Mouse (Mus musculus) thymus, postnatal 14 days (tissue): ENCODE measurements at regions not wholly inside any gene's neighbourhood (a gene's known extent, or its start where the extent isn't known, plus 50 kb on each side); places are given as distances from the start of the nearest gene placed in this dataset.
"Not testable (repeated sequence)": the region's sequence is repeated elsewhere in the genome, so short reads cannot be mapped to it uniquely, and the experiment has no call there.

Source experiments
- DNase-seq: peaks from one replicate; pipeline ENCODE4 v3.0.0; 2021

GRCm38 (mm10) chr6:31135580-31135979 lies 176.7 kb upstream of the Klf14 start:
- no peak for DNase-seq

GRCm38 (mm10) chr6:31136895-31137294 lies 178.0 kb upstream of the Klf14 start:
- DNase-seq, result peak; percentile 43

- DNase-seq, result no peak
Observed at GRCm38 (mm10) chr6:31137351-31137750, 178.5 kb upstream of the Klf14 start.

GRCm38 (mm10) chr6:31140000-31140399 lies 181.1 kb upstream of the Klf14 start:
- no peak for DNase-seq

- DNase-seq, result no peak
Observed at GRCm38 (mm10) chr6:31140593-31140992, 181.7 kb upstream of the Klf14 start.

- no peak for DNase-seq
Observed at GRCm38 (mm10) chr6:31141486-31141885, 182.6 kb upstream of the Klf14 start.

GRCm38 (mm10) chr6:31142479-31143007 lies 183.7 kb upstream of the Klf14 start:
- DNase-seq, result not testable (repeated sequence)

GRCm38 (mm10) chr6:31145687-31146086 lies 186.8 kb upstream of the Klf14 start:
- DNase-seq, result no peak

- DNase-seq, result no peak
Observed at GRCm38 (mm10) chr6:31146779-31147178, 187.9 kb upstream of the Klf14 start.

GRCm38 (mm10) chr6:31147682-31148081 lies 188.8 kb upstream of the Klf14 start:
- DNase-seq, result no peak

GRCm38 (mm10) chr6:31148311-31148856 lies 189.5 kb upstream of the Klf14 start:
- no peak for DNase-seq

GRCm38 (mm10) chr6:31149164-31149563 lies 190.3 kb upstream of the Klf14 start:
- no peak for DNase-seq

- DNase-seq, result no peak
Observed at GRCm38 (mm10) chr6:31150416-31150815, 191.5 kb upstream of the Klf14 start.

GRCm38 (mm10) chr6:31155857-31156256 lies 197.0 kb upstream of the Klf14 start:
- peak; percentile 57 for DNase-seq

GRCm38 (mm10) chr6:31156999-31157398 lies 198.1 kb upstream of the Klf14 start:
- no peak for DNase-seq

- no peak for DNase-seq
Observed at GRCm38 (mm10) chr6:31157429-31157828, 198.6 kb upstream of the Klf14 start.

GRCm38 (mm10) chr6:31158648-31159047 lies 199.8 kb upstream of the Klf14 start:
- no peak for DNase-seq

- peak; percentile 33 for DNase-seq
Observed at GRCm38 (mm10) chr6:31159240-31159639, 200.4 kb upstream of the Klf14 start.

- no peak for DNase-seq
Observed at GRCm38 (mm10) chr6:31159935-31160670, 201.2 kb upstream of the Klf14 start.

- DNase-seq, result no peak
Observed at GRCm38 (mm10) chr6:31161445-31162340, 202.8 kb upstream of the Klf14 start.

GRCm38 (mm10) chr6:31165011-31165410 lies 206.1 kb upstream of the Klf14 start:
- DNase-seq, result no peak

GRCm38 (mm10) chr6:31166347-31166746 lies 207.5 kb upstream of the Klf14 start:
- no peak for DNase-seq

- DNase-seq, result no peak
Observed at GRCm38 (mm10) chr6:31167732-31168131, 208.9 kb upstream of the Klf14 start.
